7 mouse cellular contexts compared by ENCODE assay signal in the genomic region with DNA sequence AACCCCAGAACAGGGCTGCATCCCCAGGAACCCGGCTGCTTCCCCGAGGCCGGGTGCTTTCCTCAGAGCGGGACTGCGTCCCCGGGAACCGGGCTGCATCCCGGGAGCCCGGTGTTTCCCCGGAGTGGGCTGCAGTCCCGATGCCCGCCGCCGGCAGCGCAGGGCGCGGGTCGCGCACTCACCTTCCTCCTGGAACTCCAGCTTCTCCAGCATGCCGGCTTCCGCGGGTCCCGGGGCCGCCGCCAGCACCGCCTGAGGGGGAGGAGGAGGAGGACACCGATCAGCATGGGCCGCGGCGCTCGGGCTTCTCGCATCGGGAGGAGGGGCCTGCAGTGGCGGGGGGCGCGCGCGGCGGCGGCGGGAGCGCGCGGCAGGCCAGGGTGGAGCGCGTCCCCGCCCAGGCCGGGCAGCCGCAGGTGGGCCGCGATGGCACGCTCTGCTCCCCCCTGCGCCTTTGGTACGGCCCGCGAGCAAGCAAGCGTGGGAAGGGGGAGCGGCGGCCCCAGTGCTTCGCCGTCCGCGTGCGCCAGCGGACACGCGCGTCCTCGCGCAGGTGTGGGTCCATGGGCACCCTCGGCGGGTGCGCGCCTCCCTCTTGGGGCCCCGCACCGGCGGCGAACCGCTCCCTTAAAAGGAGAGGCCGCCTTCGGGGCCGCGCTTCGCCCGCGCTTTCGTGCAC.
DNase-seq lines count a peak whose midpoint lies in the region; ATAC-seq lines count a peak whose summit lies in the region.

No protein-coding gene starts in this region.

- H3K4me2 ChIP-seq in intestine, embryonic 16.5 days (ENCODE audit: low read depth, low read length) = peak overlapping the region; percentile 83
- H3K4me2 ChIP-seq in midbrain, embryonic 13.5 days (replicated peaks) = peak overlapping the region; percentile 78

- no peaks in the 10 kb centered on the region for H3K27me3 ChIP-seq in intestine, embryonic 16.5 days (replicated peaks; ENCODE audit: control insufficient read depth, insufficient read depth, low read length)
- H3K27me3 ChIP-seq in midbrain, embryonic 13.5 days = no peaks in the 10 kb centered on the region

- 1% methylated on average over 58 of the region's 87 CpGs for WGBS in intestine, embryonic 16.5 days
- under 1% methylated on average over 79 of the region's 87 CpGs for WGBS in midbrain, embryonic 13.5 days

- H3K9ac ChIP-seq in intestine, embryonic 16.5 days (ENCODE audit: low read depth, low read length) = peak overlapping the region; percentile 88
- peak overlapping the region; percentile 81 for H3K9ac ChIP-seq in midbrain, embryonic 13.5 days (replicated peaks)

- H3K4me1 ChIP-seq in intestine, embryonic 16.5 days (ENCODE audit: control insufficient read depth, insufficient read depth, low read length) = peaks cover 6% of the 10 kb centered on the region; the same call in 1 of the 2 replicates
- peaks cover 31% of the 10 kb centered on the region for H3K4me1 ChIP-seq in midbrain, embryonic 13.5 days (replicated peaks)

- ATAC-seq in intestine, embryonic 16.5 days = peak; percentile 93
- peak; percentile 97 for ATAC-seq in midbrain, embryonic 13.5 days

- no peaks in the 10 kb centered on the region for H3K36me3 ChIP-seq in intestine, embryonic 16.5 days (ENCODE audit: control insufficient read depth, insufficient read depth, low read length)
- H3K36me3 ChIP-seq in midbrain, embryonic 13.5 days = 0 out of 2 replicates have a peak, but pooled peaks cover 5% of the 10 kb centered on the region

- no peaks in the 10 kb centered on the region for H3K9me3 ChIP-seq in intestine, embryonic 16.5 days (ENCODE audit: control insufficient read depth, low read length)
- H3K9me3 ChIP-seq in midbrain, embryonic 13.5 days = no peaks in the 10 kb centered on the region

- peak overlapping the region; percentile 84 for H3K4me3 ChIP-seq in intestine, embryonic 16.5 days (ENCODE audit: low read length)
- peak overlapping the region; percentile 65 for H3K4me3 ChIP-seq in midbrain, embryonic 13.5 days (replicated peaks)

- intact Hi-C loops in gastrocnemius, postnatal 36 days (cut with DNase I) = loop anchor here (10.0 kb wide), 1 partner anchor 233 kb away; no protein-coding TSS in a partner anchor
- intact Hi-C loops in left cerebral cortex, postnatal 4 days (cut with DNase I) = loop anchor here (5.0 kb wide), 2 partner anchors 79 to 94 kb away; no protein-coding TSS in a partner anchor

- peak; percentile 93 for DNase-seq in adrenal gland, adult 2 months
- DNase-seq in embryo, embryonic 10 days (ENCODE audit: low spot score) = peak; percentile 90
- DNase-seq in gastrocnemius, postnatal 36 days = peak; percentile 71 to 75
- DNase-seq in left cerebral cortex, postnatal 4 days = peak; percentile 95
- peak; percentile 71 for DNase-seq in spleen, adult 12 weeks (ENCODE audit: low spot score)

- H3K27ac ChIP-seq in intestine, embryonic 16.5 days (ENCODE audit: low read length) = peak overlapping the region; percentile 97
- H3K27ac ChIP-seq in midbrain, embryonic 13.5 days = peak overlapping the region; percentile 95

Comparison
In these comparisons a context has a peak if more than half of its experiments do, and no peak if none do; other contexts are left out.
1. Peak in every context shown above with its lines: DNase-seq, ATAC-seq, H3K4me3 ChIP-seq and H3K27ac ChIP-seq.